Mouse (Mus musculus) forebrain, embryonic 16.5 days (tissue): ENCODE results near the gene Aff3. TPM values are rescaled to one million over a fixed set of nuclear protein-coding genes. Genes with fewer than 3 reads are reported as not detected.
A peak's percentile ranks its signal among the peaks of the same experiment; 100 is the strongest.

Source experiments
- ATAC-seq: fragments of 200-750 bp; cut with Nextera tagmentation; 2 replicates; pipeline ENCODE4 v1.8.0; 2017; ENCODE audit warnings: mild to moderate bottlenecking, moderate library complexity
- H3K27ac ChIP-seq: fragments of 300-500 bp; sonication (generic); 2 replicates; pipeline ENCODE4 v1.5.1; 2014; ENCODE audit warnings: low read length, control low read depth
- H3K27me3 ChIP-seq: fragments of 300-500 bp; sonication (generic); replicated peaks from 2 replicates; pipeline ENCODE4 v1.6.1; 2014; ENCODE audit warnings: low read length; ENCODE audit not compliant: control insufficient read depth, insufficient read depth
- H3K36me3 ChIP-seq: fragments of 300-500 bp; sonication (generic); 2 replicates; pipeline ENCODE4 v1.6.1; 2014; ENCODE audit not compliant: control insufficient read depth, insufficient read depth
- H3K4me1 ChIP-seq: fragments of 300-500 bp; sonication (generic); replicated peaks from 2 replicates; pipeline ENCODE4 v1.6.1; 2014; ENCODE audit warnings: low read length; ENCODE audit not compliant: control insufficient read depth, insufficient read depth
- H3K4me2 ChIP-seq: fragments of 300-500 bp; sonication (generic); 2 replicates; pipeline ENCODE4 v1.6.1; 2014; ENCODE audit warnings: mild to moderate bottlenecking, low read length, control low read depth
- H3K4me3 ChIP-seq: fragments of 300-500 bp; sonication (generic); replicated peaks from 2 replicates; pipeline ENCODE4 v1.5.1; 2014; ENCODE audit warnings: mild to moderate bottlenecking, low read length, control low read depth
- H3K9ac ChIP-seq: fragments of 300-500 bp; sonication (generic); replicated peaks from 2 replicates; pipeline ENCODE4 v1.6.1; 2014; ENCODE audit warnings: low read depth, low read length, control low read depth
- H3K9me3 ChIP-seq: fragments of 300-500 bp; sonication (generic); 2 replicates; pipeline ENCODE4 v1.6.1; 2016; ENCODE audit warnings: low read length; ENCODE audit not compliant: control insufficient read depth
- WGBS: fragments of 180-500 bp; shearing (Covaris S2); extraction: QIAGEN DNeasy Blood & Tissue Kit; methylation state at CpG from one replicate; pipeline ENCODE4 v1.1.7; 2014; 5-methylcytosine and 5-hydroxymethylcytosine counted together
- polyA plus RNA-seq: library from polyadenylated mRNA; unstranded; fragments of >200 nt; fragmentation: Nextera tagmentation; extraction: Ambion mirVana; gene quantifications from 2 replicates; pipeline ENCODE4 v1.2.1, GENCODE M21; 2015

Aff3 gene
- polyA plus RNA-seq, 1 experiment from 2014 or later: 16.9 TPM

- peak overlapping the region; percentile 79 for H3K27ac ChIP-seq
- no peak overlapping the region for H3K4me3 ChIP-seq
- H3K36me3 ChIP-seq: 0 out of 2 replicates have a peak, but pooled peaks cover 3% of the 10 kb centered on the region
- no peaks in the 10 kb centered on the region for H3K27me3 ChIP-seq
- peak overlapping the region; percentile 20; the same call in 1 of the 2 replicates for H3K9ac ChIP-seq
- 5% methylated on average over 15 of the region's 15 CpGs for WGBS
- H3K4me1 ChIP-seq: peaks cover 44% of the 10 kb centered on the region
- peak; percentile 27 for ATAC-seq
- peak overlapping the region; percentile 9; the same call in 1 of the 2 replicates for H3K4me2 ChIP-seq
- no peaks in the 10 kb centered on the region for H3K9me3 ChIP-seq
Measured at GRCm38 (mm10) chr1:38198393-38199029, 466.2 kb downstream of the Aff3 start.

GRCm38 (mm10) chr1:38197145-38197682, 467.5 kb downstream of the Aff3 start:
- no peak overlapping the region for H3K27ac ChIP-seq
- 59% methylated on average over 8 of the region's 8 CpGs for WGBS
- H3K4me1 ChIP-seq: peaks cover 47% of the 10 kb centered on the region
- no peak overlapping the region for H3K4me3 ChIP-seq
- no peaks in the 10 kb centered on the region for H3K27me3 ChIP-seq
- H3K4me2 ChIP-seq: no peak overlapping the region
- ATAC-seq: no peak
- no peaks in the 10 kb centered on the region for H3K36me3 ChIP-seq
- H3K9ac ChIP-seq: no peak overlapping the region
- H3K9me3 ChIP-seq: no peaks in the 10 kb centered on the region

GRCm38 (mm10) chr1:38195721-38196120, 469.0 kb downstream of the Aff3 start:
- H3K27me3 ChIP-seq: no peaks in the 10 kb centered on the region
- 72% methylated on average over 3 of the region's 3 CpGs for WGBS
- ATAC-seq: no peak
- H3K27ac ChIP-seq: no peak overlapping the region
- H3K4me3 ChIP-seq: no peak overlapping the region
- no peak overlapping the region for H3K9ac ChIP-seq
- 0 out of 2 replicates have a peak, but pooled peaks cover 2% of the 10 kb centered on the region for H3K36me3 ChIP-seq
- peaks cover 39% of the 10 kb centered on the region for H3K4me1 ChIP-seq
- no peaks in the 10 kb centered on the region for H3K9me3 ChIP-seq
- H3K4me2 ChIP-seq: no peak overlapping the region

GRCm38 (mm10) chr1:38186227-38186545, 478.6 kb downstream of the Aff3 start:
- no peak for ATAC-seq
- H3K9ac ChIP-seq: no peak overlapping the region
- peaks cover 14% of the 10 kb centered on the region for H3K36me3 ChIP-seq
- H3K27ac ChIP-seq: no peak overlapping the region
- no peak overlapping the region for H3K4me2 ChIP-seq
- H3K9me3 ChIP-seq: no peaks in the 10 kb centered on the region
- WGBS: 87% methylated on average over 5 of the region's 5 CpGs
- no peaks in the 10 kb centered on the region for H3K27me3 ChIP-seq
- H3K4me3 ChIP-seq: no peak overlapping the region
- no peaks in the 10 kb centered on the region for H3K4me1 ChIP-seq

GRCm38 (mm10) chr1:38185517-38186226, 479.1 kb downstream of the Aff3 start:
- H3K27ac ChIP-seq: no peak overlapping the region
- WGBS: 54% methylated on average over 17 of the region's 17 CpGs
- ATAC-seq: peak; percentile 90

GRCm38 (mm10) chr1:38181020-38181550, 483.7 kb downstream of the Aff3 start:
- ATAC-seq: no peak
- no peaks in the 10 kb centered on the region for H3K4me1 ChIP-seq

More at GRCm38 (mm10) chr1:38185517-38186226, 479.1 kb downstream of the Aff3 start:
- Histone ChIP-seq H3K9ac (no peak overlapping the region), H3K36me3 (peaks cover 16% of the 10 kb centered on the region), H3K4me2 (no peak overlapping the region), H3K4me3 (no peak overlapping the region), H3K27me3 (no peaks in the 10 kb centered on the region), H3K4me1 (no peaks in the 10 kb centered on the region), H3K9me3 (no peaks in the 10 kb centered on the region)

GRCm38 (mm10) chr1:38178929-38179328, 485.8 kb downstream of the Aff3 start:
- 91% methylated on average over 8 of the region's 8 CpGs for WGBS
- H3K4me3 ChIP-seq: no peak overlapping the region
- no peaks in the 10 kb centered on the region for H3K27me3 ChIP-seq
- H3K36me3 ChIP-seq: peaks cover 15% of the 10 kb centered on the region
- H3K4me1 ChIP-seq: no peaks in the 10 kb centered on the region
- H3K27ac ChIP-seq: no peak overlapping the region
- no peak overlapping the region for H3K9ac ChIP-seq
- H3K9me3 ChIP-seq: no peaks in the 10 kb centered on the region
- H3K4me2 ChIP-seq: no peak overlapping the region
- no peak for ATAC-seq

More at GRCm38 (mm10) chr1:38181020-38181550, 483.7 kb downstream of the Aff3 start:
- H3K4me2 ChIP-seq: no peak overlapping the region
- H3K9me3 ChIP-seq: no peaks in the 10 kb centered on the region
- no peak overlapping the region for H3K27ac ChIP-seq
- H3K36me3 ChIP-seq: peaks cover 19% of the 10 kb centered on the region
- no peaks in the 10 kb centered on the region for H3K27me3 ChIP-seq
- H3K9ac ChIP-seq: no peak overlapping the region
- 85% methylated on average over 15 of the region's 15 CpGs for WGBS
- no peak overlapping the region for H3K4me3 ChIP-seq

GRCm38 (mm10) chr1:38176077-38176476, 488.7 kb downstream of the Aff3 start:
- 90% methylated on average over 7 of the region's 7 CpGs for WGBS
- ATAC-seq: no peak
- Histone ChIP-seq H3K36me3 (peaks cover 12% of the 10 kb centered on the region), H3K4me2 (no peak overlapping the region), H3K9ac (no peak overlapping the region), H3K9me3 (no peaks in the 10 kb centered on the region), H3K27me3 (no peaks in the 10 kb centered on the region), H3K4me3 (no peak overlapping the region), H3K27ac (no peak overlapping the region), H3K4me1 (no peaks in the 10 kb centered on the region)

- 90% methylated on average over 4 of the region's 4 CpGs for WGBS
- H3K9ac ChIP-seq: no peak overlapping the region
- no peak overlapping the region for H3K4me3 ChIP-seq
- H3K4me2 ChIP-seq: no peak overlapping the region
- no peaks in the 10 kb centered on the region for H3K9me3 ChIP-seq
- ATAC-seq: no peak
- H3K27me3 ChIP-seq: no peaks in the 10 kb centered on the region
- H3K36me3 ChIP-seq: peaks cover under 1% of the 10 kb centered on the region; the same call in 1 of the 2 replicates
- no peak overlapping the region for H3K27ac ChIP-seq
- no peaks in the 10 kb centered on the region for H3K4me1 ChIP-seq
Measured at GRCm38 (mm10) chr1:38171874-38172273, 492.9 kb downstream of the Aff3 start.
